Mouse (Mus musculus) kidney, embryonic 16.5 days (tissue): ENCODE measurements around the gene Rasgrp1. TPM values are rescaled to one million over a fixed set of nuclear protein-coding genes. Genes with fewer than 3 reads are reported as not detected.

Experiments used
- ATAC-seq: fragments of 200-750 bp; cut with Nextera tagmentation; 2 replicates; pipeline ENCODE4 v1.8.0; 2017; ENCODE audit warnings: moderate TSS enrichment; ENCODE audit not compliant: low FRiP score, low TSS enrichment
- H3K27ac ChIP-seq: fragments of 300-500 bp; sonication (generic); 2 replicates; pipeline ENCODE4 v1.5.1; 2014; ENCODE audit warnings: low read length
- H3K27me3 ChIP-seq: fragments of 300-500 bp; sonication (generic); 2 replicates; pipeline ENCODE4 v1.6.1; 2014; ENCODE audit warnings: low read length, control low read depth, mixed read lengths; ENCODE audit not compliant: insufficient read depth
- H3K36me3 ChIP-seq: fragments of 300-500 bp; sonication (generic); 2 replicates; pipeline ENCODE4 v1.6.1; 2014; ENCODE audit warnings: low read length, control low read depth, mixed read lengths; ENCODE audit not compliant: insufficient read depth
- H3K4me1 ChIP-seq: fragments of 300-500 bp; sonication (generic); 2 replicates; pipeline ENCODE4 v1.6.1; 2014; ENCODE audit warnings: low read length, control low read depth, mixed read lengths; ENCODE audit not compliant: insufficient read depth
- H3K4me2 ChIP-seq: fragments of 300-500 bp; sonication (generic); replicated peaks from 2 replicates; pipeline ENCODE4 v1.6.1; 2014; ENCODE audit warnings: low read depth, low read length
- H3K4me3 ChIP-seq: fragments of 300-500 bp; sonication (generic); 2 replicates; pipeline ENCODE4 v1.5.1; 2014; ENCODE audit warnings: mild to moderate bottlenecking, low read length
- H3K9ac ChIP-seq: fragments of 300-500 bp; sonication (generic); replicated peaks from 2 replicates; pipeline ENCODE4 v1.6.1; 2014; ENCODE audit warnings: low read length
- H3K9me3 ChIP-seq: fragments of 300-500 bp; sonication (generic); 2 replicates; pipeline ENCODE4 v1.6.1; 2016; ENCODE audit warnings: low read length, control low read depth
- WGBS: fragments of 180-500 bp; shearing (Covaris S2); extraction: QIAGEN DNeasy Blood & Tissue Kit; methylation state at CpG from one replicate; pipeline ENCODE4 v1.1.7; 2014; 5-methylcytosine and 5-hydroxymethylcytosine counted together
- polyA plus RNA-seq: library from polyadenylated mRNA; unstranded; fragments of >200 nt; fragmentation: Nextera tagmentation; extraction: Ambion mirVana; gene quantifications from 2 replicates; pipeline ENCODE4 v1.2.1, GENCODE M21; 2015

Gene Rasgrp1
- polyA plus RNA-seq, 1 experiment from 2014 or later: 0.50 TPM

GRCm38 (mm10) chr2:117335552-117336188, 7.1 kb downstream of the Rasgrp1 start:
- Histone ChIP-seq H3K4me2 (no peak overlapping the region), H3K27ac (no peak overlapping the region), H3K4me1 (no peaks in the 10 kb centered on the region), H3K9me3 (no peaks in the 10 kb centered on the region), H3K27me3 (no peaks in the 10 kb centered on the region), H3K36me3 (no peaks in the 10 kb centered on the region), H3K4me3 (no peak overlapping the region), H3K9ac (no peak overlapping the region)
- ATAC-seq: peak; percentile 43; the same call in 1 of the 2 replicates
- 44% methylated on average over 4 of the region's 4 CpGs for WGBS

- Histone ChIP-seq H3K4me2 (no peak overlapping the region), H3K4me1 (no peaks in the 10 kb centered on the region), H3K36me3 (no peaks in the 10 kb centered on the region), H3K9me3 (no peaks in the 10 kb centered on the region), H3K9ac (no peak overlapping the region), H3K27ac (no peak overlapping the region), H3K27me3 (no peaks in the 10 kb centered on the region), H3K4me3 (no peak overlapping the region)
- ATAC-seq: no peak
- 58% methylated on average over 5 of the region's 5 CpGs for WGBS
Observed at GRCm38 (mm10) chr2:117331634-117332033, 11.2 kb downstream of the Rasgrp1 start.

GRCm38 (mm10) chr2:117328521-117329285, 14.1 kb downstream of the Rasgrp1 start:
- Histone ChIP-seq H3K27ac (no peak overlapping the region), H3K9ac (no peak overlapping the region), H3K9me3 (no peaks in the 10 kb centered on the region), H3K27me3 (no peaks in the 10 kb centered on the region), H3K4me1 (no peaks in the 10 kb centered on the region), H3K4me2 (no peak overlapping the region), H3K36me3 (no peaks in the 10 kb centered on the region), H3K4me3 (no peak overlapping the region)
- WGBS: 79% methylated on average over 9 of the region's 9 CpGs
- no peak for ATAC-seq

GRCm38 (mm10) chr2:117322399-117322798, 20.4 kb downstream of the Rasgrp1 start:
- Histone ChIP-seq H3K4me1 (no peaks in the 10 kb centered on the region), H3K27ac (no peak overlapping the region), H3K4me3 (no peak overlapping the region), H3K9me3 (no peaks in the 10 kb centered on the region), H3K36me3 (no peaks in the 10 kb centered on the region), H3K9ac (no peak overlapping the region), H3K4me2 (no peak overlapping the region), H3K27me3 (no peaks in the 10 kb centered on the region)
- 87% methylated on average over 8 of the region's 8 CpGs for WGBS
- ATAC-seq: no peak

- ATAC-seq: no peak
- WGBS: 73% methylated on average over 3 of the region's 3 CpGs
Observed at GRCm38 (mm10) chr2:117321231-117321630, 21.6 kb downstream of the Rasgrp1 start.

GRCm38 (mm10) chr2:117318991-117319390, 23.8 kb downstream of the Rasgrp1 start:
- Histone ChIP-seq H3K9ac (no peak overlapping the region), H3K4me3 (no peak overlapping the region), H3K4me1 (no peaks in the 10 kb centered on the region), H3K4me2 (no peak overlapping the region), H3K9me3 (no peaks in the 10 kb centered on the region), H3K36me3 (no peaks in the 10 kb centered on the region), H3K27me3 (no peaks in the 10 kb centered on the region), H3K27ac (no peak overlapping the region)
- no peak for ATAC-seq
- 83% methylated on average over 3 of the region's 3 CpGs for WGBS

More at GRCm38 (mm10) chr2:117321231-117321630, 21.6 kb downstream of the Rasgrp1 start:
- H3K9ac ChIP-seq: no peak overlapping the region
- H3K36me3 ChIP-seq: no peaks in the 10 kb centered on the region
- H3K27ac ChIP-seq: no peak overlapping the region
- no peak overlapping the region for H3K4me2 ChIP-seq
- no peak overlapping the region for H3K4me3 ChIP-seq
- no peaks in the 10 kb centered on the region for H3K9me3 ChIP-seq
- H3K4me1 ChIP-seq: no peaks in the 10 kb centered on the region
- H3K27me3 ChIP-seq: no peaks in the 10 kb centered on the region

GRCm38 (mm10) chr2:117313586-117314235, 29.1 kb downstream of the Rasgrp1 start:
- Histone ChIP-seq H3K9ac (no peak overlapping the region), H3K27ac (no peak overlapping the region), H3K9me3 (no peaks in the 10 kb centered on the region), H3K4me3 (no peak overlapping the region), H3K27me3 (no peaks in the 10 kb centered on the region), H3K4me2 (no peak overlapping the region), H3K36me3 (no peaks in the 10 kb centered on the region), H3K4me1 (no peaks in the 10 kb centered on the region)
- 87% methylated on average over 5 of the region's 5 CpGs for WGBS
- ATAC-seq: no peak

GRCm38 (mm10) chr2:117312441-117312895, 30.3 kb downstream of the Rasgrp1 start:
- Histone ChIP-seq H3K9ac (no peak overlapping the region), H3K27me3 (no peaks in the 10 kb centered on the region), H3K9me3 (no peaks in the 10 kb centered on the region), H3K4me3 (no peak overlapping the region), H3K27ac (no peak overlapping the region), H3K4me2 (no peak overlapping the region), H3K4me1 (no peaks in the 10 kb centered on the region), H3K36me3 (no peaks in the 10 kb centered on the region)
- no peak for ATAC-seq
- 74% methylated on average over 7 of the region's 7 CpGs for WGBS

GRCm38 (mm10) chr2:117312030-117312429, 30.8 kb downstream of the Rasgrp1 start:
- Histone ChIP-seq H3K27ac (no peak overlapping the region), H3K36me3 (no peaks in the 10 kb centered on the region)
- WGBS: 65% methylated on average over 2 of the region's 2 CpGs

GRCm38 (mm10) chr2:117311349-117311748, 31.5 kb downstream of the Rasgrp1 start:
- H3K9ac ChIP-seq: no peak overlapping the region
- 67% methylated on average over 1 of the region's 1 CpGs for WGBS
- no peak for ATAC-seq
- H3K27ac ChIP-seq: no peak overlapping the region
- no peak overlapping the region for H3K4me3 ChIP-seq
- H3K27me3 ChIP-seq: no peaks in the 10 kb centered on the region
- no peaks in the 10 kb centered on the region for H3K36me3 ChIP-seq
- H3K9me3 ChIP-seq: no peaks in the 10 kb centered on the region
- H3K4me2 ChIP-seq: no peak overlapping the region
- no peaks in the 10 kb centered on the region for H3K4me1 ChIP-seq

More at GRCm38 (mm10) chr2:117312030-117312429, 30.8 kb downstream of the Rasgrp1 start:
- Histone ChIP-seq H3K4me3 (no peak overlapping the region), H3K9ac (no peak overlapping the region), H3K4me1 (no peaks in the 10 kb centered on the region), H3K9me3 (no peaks in the 10 kb centered on the region), H3K27me3 (no peaks in the 10 kb centered on the region), H3K4me2 (no peak overlapping the region)
- no peak for ATAC-seq
